Mouse (Mus musculus) hindlimb bud, embryonic 11.5 days (tissue): ENCODE data around the gene Rgcc.

Source experiments
- DNase-seq: peaks from one replicate; pipeline ENCODE4 v3.0.0-alpha.2; 2012; ENCODE audit warnings: low read depth, low spot score; ENCODE audit errors: extremely low spot score

The Rgcc gene

DNA sequence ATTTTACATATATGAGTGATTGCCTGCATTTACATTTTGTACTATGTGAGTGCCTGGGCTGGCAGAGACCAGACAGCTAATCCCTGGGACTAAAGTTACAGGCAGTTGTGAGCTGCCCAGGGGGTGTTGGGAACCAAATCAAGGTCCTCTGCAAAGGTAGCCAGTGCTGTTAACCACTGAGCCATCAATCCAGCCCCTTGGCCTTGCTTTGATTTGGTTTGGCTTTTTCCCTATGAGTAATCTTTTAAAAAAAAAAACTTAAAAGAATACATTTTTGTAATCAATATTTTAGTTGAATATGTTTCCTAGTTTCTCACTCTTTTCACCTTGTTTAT lies 59.1 kb downstream of the Rgcc start:
- no peak for DNase-seq

DNA sequence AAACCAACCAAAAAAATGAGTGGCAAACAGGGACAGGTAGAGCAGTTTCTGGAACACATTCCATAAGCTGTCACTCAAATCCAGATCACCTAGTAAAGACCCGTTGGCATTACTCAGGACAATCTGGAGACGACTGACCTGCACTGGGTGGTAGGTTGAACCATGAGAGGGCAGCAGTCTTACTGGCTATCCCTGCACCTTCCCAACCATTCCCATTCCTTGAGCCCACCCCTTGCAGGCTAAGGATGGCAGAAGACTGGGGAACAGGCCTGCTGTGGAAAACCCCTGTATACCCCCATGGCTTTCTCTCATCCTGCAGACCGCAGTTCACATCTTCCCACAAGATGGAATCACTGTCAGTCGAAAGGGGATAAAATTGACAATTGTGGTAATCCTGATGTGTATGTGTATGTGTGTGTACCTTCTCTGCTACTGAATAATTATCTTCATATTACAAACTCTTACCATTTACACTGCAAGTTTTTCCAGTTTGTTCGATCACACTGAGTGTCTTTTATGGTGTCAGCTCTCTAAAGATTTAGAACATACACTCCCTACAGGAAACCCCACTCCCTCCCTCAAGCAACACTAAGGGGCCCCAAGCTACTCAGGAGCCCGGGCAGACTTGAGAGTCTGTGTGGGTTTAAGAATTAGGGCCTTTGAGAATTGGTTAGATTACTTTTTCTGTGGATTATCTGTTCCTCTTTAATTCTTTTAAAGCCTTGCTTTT lies 59.6 kb downstream of the Rgcc start:
- no peak for DNase-seq

DNA sequence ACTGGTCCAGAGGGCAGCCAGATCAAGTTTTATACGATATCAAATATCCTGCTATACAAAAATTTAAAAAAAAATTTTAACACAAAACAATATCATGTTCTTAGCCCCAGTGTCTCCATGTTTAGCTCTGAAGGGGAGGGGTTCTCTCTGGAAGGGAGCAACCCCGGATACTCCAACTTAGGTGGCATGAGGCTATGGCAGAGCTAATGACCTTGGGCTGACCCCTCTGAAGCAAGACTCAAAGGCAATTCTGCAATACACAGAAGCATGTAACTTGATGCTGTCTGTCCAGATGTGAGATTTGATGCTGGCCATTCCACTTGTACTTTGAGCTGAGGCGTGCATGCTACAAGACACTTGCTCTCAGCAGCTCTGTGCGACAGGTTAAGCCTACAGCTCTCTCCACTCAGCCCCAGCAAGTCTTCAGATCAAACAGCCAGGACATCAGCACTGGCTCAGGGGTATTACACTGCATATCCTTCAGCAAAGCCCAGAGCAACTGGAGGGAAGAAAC lies 60.3 kb downstream of the Rgcc start:
- DNase-seq = no peak

DNA sequence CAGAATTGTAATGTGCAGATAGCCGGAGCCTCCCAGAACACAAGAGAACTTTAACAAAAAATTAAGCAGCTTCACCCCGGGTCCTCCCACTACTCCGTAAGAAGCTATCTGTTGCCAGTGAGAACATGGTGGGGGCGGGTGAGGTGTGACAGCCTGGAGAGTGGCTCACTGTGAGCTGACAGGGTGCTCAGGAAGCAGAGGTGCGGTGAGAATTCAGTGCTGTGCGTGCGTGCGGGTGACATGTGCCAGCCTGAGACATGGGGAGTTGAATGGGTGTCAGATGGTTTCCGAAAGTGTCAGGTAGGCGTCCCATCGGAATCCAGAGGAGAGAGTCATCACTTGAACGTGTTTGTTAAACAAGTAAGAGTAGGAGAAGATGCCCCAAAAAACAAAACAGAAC lies 62.0 kb downstream of the Rgcc start:
- DNase-seq = no peak
